Mouse (Mus musculus): ENCODE measurements at regions not wholly inside any gene's neighbourhood (a gene's known extent, or its start where the extent isn't known, plus 50 kb on each side); places are given as distances from the start of the nearest gene placed in this dataset.

DNA sequence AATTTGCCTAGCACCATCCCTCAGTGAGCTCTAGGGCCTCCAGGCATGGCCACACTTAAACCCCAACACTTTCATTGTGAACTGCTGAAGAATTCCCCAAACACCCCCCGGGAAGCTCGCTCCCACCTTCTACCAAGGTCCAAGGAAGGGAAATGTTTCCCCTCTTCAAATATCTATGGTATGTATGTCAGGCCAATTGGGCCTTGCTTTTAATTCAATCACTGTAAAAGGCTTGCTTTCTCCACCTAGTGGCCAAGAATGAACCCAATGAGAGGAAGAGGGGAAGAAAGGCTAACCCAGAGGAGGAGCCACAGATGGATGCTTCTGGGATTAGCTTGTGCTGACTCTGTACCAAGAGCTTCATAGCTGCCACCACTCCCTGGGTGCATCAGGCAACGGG is 336.3 kb upstream of the Tgfbr2 start:
- DNase-seq: peak; percentile 24

DNA sequence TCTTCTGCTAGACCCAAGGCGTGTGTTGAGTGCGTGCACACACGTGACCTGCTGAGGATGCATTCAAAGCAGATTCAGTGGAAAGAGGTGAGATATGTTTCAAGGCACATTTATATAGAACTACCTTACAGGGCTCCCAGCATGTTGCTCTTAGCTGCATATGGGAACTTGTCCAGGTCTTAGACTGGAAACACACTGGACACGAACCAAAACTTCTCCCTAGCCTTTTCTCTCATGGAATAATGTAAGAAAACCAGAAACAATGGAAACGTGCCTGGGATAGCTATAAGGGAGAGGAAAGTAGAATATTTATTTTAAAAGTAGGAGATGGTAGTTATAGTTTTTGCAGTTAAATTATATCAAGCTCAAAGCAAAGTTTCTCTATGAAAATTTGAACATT is 332.6 kb upstream of the Tgfbr2 start:
- no peak for DNase-seq

DNA sequence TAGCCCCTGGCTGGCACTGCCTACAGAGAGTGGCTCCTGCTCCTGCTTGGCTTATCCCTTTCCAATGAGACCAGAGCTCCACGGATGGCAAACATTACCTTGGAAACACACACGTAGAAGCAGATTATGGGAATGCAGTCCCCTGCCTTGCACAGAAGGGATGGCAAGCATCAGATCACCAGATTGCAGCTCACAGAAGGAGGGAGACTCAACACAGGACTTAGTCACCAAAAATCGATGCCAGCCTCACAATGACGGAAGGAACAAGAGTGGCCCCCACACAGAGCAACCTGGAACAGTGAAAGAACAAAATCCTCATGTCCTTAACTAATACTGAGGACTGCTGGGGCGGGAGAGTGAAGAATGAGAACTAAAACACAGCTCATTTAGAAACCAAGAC is 327.7 kb upstream of the Tgfbr2 start:
- DNase-seq: no peak

DNA sequence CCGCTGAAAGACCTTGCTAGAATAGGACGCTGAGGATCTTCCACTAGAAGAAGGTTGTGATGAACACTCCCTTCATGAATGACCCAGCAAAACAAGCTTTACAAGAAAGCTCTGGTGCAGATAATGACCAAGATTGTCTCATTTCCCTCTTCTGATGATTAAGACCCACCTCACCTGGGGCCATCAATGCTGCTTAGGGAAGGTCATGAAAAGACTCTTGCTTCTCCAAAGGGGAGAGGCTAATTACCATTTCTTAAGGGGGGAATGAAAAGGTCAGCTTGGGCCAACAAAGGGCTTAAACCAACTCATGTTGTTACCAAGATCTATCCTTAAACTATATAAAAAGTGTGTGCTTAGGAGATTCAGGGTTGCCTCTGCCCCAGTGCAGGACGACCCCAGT is 325.8 kb upstream of the Tgfbr2 start:
- DNase-seq: no peak

DNA sequence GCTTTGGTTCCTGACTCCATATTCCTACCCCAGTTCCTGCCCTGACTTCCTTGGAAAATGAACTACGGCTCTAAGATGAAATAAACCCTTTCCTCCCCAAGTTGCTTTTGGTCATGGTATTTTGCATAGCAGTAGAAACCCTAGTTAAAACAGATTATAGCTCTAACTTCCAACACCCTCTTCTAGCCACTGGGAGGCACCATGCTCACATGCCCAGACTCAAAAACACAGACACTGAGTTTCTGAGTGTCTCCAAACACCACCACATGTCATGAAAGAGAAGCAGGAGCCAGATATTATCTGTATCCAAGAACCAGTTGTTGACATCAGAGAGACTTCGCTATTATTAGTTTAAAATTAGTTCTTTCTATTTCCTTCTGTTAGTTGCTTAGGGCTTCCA is 316.1 kb upstream of the Tgfbr2 start:
- no peak for DNase-seq

DNA sequence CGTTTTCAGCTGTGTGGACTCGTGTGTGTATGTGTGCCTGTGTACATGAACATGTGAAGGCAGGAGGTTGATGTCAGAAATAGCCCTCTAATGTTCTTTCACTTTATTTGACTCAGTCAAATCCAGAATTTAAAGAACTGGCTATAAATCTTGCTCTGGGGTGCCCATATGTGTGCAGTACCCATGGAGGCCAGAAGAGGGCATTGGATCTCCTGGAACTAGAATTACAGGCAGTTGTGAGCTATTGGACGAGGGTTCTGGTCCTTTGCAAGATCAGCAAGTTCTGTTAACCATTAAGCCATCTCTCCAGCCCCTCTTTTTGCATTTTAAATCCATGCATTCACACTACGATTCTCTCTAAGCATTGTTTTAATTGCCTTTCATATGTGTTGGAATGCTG is 314.6 kb upstream of the Tgfbr2 start:
- peak; percentile 42 for DNase-seq

DNA sequence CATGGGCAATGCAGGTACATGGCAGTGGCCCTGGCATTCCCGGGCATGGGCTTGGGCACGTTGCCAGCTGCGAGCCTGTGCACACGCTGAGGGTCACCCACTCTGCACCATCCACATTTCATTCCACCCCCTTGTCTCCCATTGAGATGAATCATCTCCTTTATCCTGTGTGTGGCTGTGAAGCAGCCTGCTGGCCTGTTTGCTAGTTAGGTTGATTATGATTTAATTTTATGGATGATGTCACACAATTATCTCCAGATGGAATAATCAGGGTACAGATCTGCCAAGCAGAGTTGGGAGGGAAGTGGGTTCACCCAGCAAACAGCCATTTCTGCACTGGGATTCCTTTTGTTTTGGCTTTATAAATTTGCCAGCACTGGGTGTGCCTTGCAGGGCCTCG is 314.1 kb upstream of the Tgfbr2 start:
- no peak for DNase-seq

DNA sequence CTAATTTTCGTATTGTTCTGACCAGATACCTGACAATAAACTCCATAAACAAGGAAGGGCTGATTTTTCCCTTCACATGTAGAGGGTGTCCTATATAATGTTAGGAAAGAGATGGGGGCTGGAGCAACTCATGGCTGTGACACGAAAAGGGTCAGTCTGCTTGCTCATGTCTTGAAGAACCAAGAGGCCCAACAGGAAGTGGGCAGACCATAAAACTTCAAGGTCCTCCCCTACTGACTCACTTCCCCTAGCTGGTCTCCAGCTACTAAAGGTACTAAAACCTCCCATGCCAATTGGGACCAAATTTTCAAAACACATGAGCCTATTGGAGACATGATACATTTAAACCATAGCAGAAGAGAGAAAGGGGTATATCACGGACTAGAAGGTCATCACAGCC is 302.1 kb upstream of the Tgfbr2 start:
- DNase-seq: no peak

DNA sequence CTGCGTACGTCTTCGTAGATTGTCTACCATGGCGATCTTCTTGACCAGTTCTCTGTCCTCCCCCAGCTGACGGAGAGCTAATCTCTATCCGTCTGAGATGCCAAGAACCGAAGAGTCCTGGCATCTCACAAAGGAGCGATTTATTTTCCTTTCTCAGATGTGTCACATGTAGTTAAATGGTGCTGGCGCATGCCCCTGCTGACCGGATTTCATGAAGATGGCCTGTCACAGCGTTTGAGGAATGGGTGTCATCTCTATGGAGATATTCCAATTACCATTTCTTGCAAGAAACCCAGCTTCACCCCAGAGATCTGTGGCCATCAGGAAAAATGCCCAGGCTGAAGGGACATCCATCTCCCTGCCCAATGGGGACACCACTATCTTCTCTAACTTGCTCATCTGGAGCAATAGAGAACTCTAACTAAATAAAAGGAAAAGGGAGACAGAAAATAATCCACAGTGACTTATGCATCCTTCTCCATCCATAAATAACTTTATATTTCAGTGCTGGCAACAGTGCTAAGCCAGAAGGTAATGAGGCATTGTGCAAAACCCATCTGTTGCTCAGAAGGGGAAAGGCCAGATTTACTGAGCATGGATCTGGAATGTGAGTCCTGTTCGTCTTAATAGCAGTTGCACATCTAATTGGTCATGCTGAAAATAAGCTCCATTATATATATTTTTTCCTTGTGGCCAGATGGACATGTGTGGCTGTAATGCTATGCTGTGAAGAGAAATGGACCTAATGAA is 300.2 kb upstream of the Tgfbr2 start:
- no peak for DNase-seq

DNA sequence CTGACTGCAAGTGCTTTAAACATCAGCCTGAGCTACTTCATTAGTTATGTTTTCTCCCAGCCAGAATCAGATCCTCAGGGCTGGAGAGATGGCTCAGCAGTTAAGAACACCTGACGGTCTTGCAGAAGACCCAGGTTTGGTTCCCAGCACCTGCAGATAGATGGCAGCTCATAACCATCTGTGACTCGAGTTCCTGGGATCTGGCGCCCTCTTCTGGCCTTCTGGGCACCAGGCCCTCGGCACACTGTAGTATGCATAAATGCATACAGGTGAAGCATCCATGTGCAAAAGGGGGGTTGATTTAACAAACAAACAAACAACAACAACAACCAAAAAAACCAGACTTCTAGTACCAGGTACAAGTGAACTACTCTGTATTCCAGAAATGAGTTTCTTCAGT is 297.7 kb upstream of the Tgfbr2 start:
- no peak for DNase-seq

DNA sequence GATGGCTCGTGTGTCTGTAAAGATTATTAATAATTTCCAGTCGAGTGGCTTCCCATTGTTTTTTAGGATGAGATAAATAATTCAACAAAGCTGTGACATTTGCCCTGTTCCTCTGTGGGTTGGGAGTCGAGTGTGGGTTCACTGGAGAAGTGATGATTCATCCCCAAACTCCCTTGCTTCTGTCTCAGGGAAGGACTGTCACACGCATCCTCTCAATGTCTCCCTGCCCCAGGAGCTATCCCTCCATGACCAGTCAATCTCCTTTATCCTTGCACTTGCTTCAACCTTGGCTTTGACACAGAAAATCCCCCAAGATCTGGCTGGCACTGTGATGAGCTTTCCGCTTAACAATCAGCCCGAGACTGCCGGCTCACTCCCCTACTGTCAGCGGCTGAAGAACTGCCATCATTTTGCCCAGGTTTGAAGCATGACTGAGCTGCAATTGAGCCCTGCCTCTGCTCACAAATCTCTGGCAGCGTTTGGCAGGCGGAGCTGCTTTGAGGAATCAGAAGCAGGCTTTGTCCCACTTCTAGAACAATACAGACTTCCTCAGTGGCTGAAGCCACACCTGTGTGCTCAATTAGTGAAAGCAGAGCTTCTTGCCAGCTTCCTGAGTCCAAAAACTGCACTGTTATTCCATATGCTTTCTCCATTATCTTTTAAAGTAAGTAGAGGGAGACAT is 293.6 kb upstream of the Tgfbr2 start:
- DNase-seq: no peak

DNA sequence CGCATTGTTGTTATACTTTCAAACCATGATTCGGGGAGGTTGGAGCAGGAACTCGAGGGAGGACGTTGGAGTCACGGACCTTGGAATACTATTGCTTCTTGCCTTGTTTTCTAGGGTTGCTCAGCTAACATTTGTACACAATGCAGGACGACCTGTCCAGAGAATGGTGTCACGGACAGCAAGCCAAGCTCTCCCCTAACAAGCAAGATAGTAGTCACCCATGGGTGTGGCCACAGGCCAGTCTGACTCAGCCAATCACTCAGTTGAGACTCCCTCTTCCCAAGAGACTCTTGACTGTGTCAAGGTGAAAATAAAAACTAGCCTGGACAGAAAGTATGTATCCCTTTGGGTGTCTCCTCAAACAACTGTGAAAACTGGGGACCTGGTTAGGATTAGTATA is 291.2 kb upstream of the Tgfbr2 start:
- DNase-seq: no peak

DNA sequence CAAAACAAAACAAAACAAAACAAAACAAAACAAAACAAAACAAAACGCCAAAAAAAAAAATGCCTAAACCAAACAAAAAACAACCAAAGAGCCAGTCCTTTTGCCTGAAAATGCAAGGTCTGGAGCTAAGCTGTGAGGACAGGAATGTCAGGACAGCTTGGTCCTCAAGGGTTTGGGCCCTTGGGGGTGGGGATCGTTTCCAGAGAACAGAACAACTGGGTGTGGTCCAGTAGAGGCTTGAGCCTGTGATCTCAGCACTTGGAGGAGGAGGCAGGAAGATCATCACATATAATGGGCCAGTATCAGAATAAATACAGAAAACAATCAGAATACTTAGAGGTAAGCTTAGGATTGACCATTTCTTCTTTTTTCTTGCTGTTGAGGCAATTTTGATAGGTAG is 289.5 kb upstream of the Tgfbr2 start:
- DNase-seq: no peak

DNA sequence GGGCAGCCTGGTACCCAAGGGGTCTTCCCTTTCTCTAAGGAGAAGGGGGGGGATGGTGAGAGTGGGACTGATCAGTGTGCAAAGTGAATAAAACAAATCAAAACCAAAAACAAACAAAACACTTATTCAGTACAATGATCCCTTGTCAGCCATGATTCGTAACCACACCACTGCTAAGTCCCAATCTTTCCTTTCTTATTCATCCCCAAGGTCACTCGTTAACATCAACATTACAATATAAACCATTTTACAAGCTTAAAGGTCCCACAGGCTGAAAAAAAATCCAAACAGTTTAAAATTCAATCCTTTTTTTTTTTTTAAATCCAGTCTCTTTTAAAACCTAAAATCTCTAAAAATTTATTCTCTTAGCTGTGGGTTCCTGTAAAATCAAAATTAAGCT is 287.1 kb upstream of the Tgfbr2 start:
- DNase-seq: no peak

DNA sequence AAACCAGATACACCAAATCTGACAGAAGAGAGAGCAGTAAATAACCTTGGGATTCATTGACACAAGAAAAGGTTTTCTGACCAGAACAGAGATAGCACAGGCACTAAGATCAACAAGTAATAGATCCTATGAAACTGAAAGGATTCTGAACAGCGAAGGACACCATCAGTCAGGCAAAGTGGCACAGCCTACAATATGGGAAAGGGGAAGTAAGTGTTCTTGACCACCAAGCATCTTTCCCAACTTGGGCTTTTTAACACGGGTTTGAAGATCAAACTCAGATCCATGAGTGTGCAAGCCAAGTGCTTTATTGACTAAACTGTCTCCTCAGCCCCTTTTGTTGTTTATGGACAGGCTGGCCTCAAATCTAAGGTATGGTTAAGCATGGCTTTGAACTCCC is 284.9 kb upstream of the Tgfbr2 start:
- DNase-seq: no peak

DNA sequence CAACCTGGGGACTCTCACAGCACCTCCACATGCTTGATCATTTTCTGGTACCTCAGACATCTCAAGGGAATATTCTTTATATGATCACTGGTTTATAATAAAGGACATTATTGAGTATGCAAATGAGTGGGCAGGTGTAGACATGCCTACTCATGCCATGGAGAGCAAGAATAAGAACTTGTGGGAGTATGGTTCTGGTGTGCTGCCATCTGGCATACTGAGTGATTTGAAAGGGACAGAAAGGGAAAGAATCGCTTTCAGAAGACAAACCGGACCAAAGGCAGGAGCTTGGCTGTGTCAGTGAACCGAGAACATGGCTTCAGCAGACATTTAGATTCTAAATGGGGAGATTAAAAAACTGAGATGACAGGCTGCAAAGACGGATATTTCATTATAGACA is 276.9 kb upstream of the Tgfbr2 start:
- no peak for DNase-seq

DNA sequence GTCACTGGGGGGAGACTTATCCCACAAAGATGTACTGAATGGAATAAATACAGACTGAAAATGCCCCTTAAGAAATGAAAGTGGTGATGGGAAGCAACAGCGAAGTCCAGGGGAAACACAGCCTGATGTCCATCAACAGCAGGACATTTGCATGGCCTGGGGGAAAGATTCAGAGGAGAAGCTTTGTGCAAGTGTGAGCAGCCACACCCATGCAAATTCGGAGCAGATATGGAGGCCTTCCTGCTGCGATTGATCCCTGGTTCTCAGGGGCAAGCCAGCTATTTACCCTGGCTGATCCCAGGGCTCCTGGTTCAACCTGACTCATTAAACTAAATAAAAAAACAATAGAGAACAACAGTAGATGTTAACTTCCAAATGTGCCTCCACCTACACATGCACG is 275.7 kb upstream of the Tgfbr2 start:
- no peak for DNase-seq

DNA sequence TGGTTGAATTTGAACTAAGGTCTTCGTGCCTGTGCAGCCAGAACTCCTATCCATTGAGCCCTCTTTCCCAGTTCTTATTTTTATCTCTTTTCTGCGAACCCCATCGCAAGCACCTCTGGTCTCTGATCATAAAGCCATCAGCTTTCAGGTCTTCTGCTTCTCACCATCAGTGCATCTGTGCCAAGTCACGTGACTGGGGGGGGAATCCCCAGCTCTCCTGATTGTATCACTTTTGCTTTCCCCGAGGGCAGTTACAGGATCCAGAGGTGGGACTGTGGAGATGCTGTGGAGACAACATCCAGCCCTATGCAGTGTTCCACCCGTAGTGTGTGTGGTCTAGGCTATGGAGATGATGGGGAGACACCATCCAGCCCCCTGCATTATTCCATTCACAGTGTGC is 272.6 kb upstream of the Tgfbr2 start:
- DNase-seq: no peak

DNA sequence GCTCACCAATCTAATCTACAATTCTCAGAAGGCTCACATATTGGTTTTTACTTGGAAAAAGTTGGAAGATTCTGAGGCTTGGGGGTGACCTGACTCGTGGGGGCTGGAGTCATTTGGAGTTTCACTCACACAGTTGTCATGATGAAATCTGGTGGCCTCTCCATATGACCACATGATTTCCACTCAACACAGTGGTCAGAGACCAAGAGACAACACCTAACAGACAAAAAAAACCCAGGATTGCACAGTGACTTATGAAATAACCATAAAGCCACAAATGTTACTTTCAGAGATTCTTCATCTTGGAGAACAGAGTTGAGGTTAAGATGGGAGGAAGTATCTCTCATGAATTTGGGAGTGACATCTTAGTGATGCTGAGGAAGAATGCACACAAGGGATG is 263.4 kb upstream of the Tgfbr2 start:
- no peak for DNase-seq

DNA sequence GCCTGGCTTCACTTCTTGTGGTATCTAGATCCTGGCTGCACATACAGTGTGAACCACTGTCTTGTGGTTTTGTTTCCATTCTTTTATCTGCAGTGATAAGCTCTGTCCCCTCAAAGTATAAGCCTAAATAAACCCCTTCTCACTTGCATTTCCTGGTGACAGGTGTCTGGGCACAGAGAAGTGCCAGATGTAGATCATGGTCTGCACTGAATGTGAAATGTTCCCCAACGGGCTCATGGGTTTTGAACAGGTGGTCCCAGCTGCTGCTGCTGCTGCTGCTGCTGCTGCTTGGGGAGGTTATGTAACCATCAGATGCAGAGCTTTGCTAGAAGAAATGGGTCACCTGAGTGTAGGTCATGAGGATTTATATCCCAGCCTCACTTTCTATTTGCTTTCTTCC is 259.3 kb upstream of the Tgfbr2 start:
- no peak for DNase-seq

DNA sequence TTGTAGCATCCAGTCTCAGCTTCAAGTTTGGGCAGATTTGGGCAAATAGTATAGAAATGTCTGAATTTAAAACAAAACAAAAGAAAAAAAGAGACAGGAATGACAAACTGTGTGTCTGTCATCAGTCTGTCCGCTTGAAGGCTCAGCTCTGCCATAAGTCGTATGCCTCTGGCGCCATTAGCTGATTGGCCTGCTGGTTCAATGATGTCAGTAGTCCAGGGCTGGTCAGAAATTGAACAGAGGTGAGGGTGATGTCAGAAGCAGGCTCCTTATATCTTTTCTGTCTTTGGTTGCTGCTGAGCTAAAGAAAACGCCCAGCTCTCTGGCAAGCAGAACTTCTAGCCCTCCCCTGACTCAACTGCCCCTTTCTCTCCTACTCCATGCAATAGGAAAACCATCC is 253.9 kb upstream of the Tgfbr2 start:
- no peak for DNase-seq

DNA sequence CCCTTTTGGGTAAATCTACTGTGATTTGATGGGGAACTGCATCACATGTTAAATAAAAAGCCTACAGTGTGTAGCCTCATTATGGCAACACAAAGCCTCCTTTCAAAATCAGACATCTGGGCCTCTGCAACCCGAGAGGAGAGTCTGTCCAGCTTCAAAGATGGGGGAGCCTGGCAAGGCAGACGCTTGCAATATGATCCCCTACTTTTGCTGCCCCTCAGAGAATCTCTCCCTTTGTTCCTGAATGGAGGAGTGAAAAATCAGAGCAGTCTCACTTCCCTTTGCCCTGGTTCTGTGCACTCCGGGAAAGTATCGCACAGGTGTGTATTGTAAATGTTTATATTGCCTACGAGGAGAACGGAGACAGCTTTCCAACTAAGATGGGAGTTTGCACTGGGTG is 253.3 kb upstream of the Tgfbr2 start:
- no peak for DNase-seq

DNA sequence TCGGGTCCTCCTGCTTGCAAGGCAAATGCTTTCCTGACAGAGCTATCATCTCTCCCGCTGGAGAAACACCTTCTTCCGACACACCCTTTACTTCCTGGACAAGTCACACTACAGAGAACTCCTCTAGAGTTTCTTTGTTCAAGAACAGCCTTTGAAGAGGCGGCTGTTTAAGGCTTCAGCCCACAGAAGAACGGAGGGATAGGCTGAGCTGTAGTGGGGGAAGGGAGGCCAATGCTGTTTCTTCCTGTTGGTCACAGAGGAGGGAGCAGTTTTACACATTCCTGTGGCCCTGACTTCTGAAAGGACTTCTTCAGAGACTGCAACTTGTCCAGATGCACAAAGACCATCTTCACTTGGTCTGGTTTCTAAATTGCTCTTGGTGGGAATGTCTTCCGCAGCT is 252.1 kb upstream of the Tgfbr2 start:
- no peak for DNase-seq

DNA sequence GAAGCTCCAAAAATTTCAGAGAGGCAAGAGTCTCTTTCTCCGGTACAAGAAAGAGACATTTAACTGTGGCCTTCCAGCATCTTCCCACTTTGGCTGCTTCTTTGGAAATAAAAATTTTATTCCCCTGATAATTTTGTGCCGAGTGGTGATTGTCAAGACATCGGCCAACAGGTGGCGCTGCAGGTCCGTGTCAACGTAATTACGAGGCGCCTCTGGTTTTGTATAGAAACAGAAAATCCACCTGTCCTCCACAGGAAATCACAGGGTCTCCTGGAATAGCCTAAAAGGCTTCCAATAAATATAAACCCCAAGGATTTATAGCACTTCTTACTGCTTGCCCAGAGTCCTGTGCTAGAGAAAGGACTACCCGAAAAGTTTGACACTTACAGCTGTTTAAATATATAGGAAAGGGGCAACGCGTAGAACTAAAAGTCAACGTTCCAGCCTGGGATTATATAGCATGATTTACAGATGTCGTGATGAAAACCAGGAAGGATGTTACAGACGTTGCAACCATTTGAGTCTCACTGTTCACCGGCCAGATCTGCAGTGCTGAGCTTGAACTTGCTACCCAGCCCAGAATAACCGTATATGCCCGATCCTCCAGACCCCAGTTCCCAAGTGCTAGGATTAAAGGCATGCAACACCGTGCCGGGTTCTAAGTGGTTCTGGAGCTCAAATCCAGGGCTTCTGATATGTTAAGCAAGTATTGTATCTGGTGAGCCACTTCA is 251.3 kb upstream of the Tgfbr2 start:
- DNase-seq: peak; percentile 70

Data from kidney, adult 9 months (tissue).